Mouse (Mus musculus): ENCODE measurements around the gene Telo2. TPM values are rescaled to one million over a fixed set of nuclear protein-coding genes. Genes with fewer than 3 reads are reported as not detected.

Telo2 gene
- polyA plus RNA-seq, 2 experiments = 8.7 to 11.0 TPM

GRCm38 (mm10) chr17:25082887-25083286 is 32.9 kb downstream of the Telo2 start:
- no peak overlapping the region for H3K9ac ChIP-seq (replicated peaks)
- H3K4me1 ChIP-seq (replicated peaks; ENCODE audit: control insufficient read depth in 2 of 2, insufficient read depth in 2 of 2, low read length in 1 of 2) = peaks cover 24 to 31% of the 10 kb centered on the region in 2 experiments
- no peaks in the 10 kb centered on the region for H3K9me3 ChIP-seq (ENCODE audit: control insufficient read depth, low read length)
- TF ChIP-seq EP300 (IDR thresholded peaks at IDR 0.05; ENCODE audit: low read depth) (no peak), CTCF (IDR thresholded peaks at IDR 0.05; ENCODE audit: low read depth) (no peak)
- H3K4me2 ChIP-seq (ENCODE audit: low read depth) = no peak overlapping the region
- WGBS (ENCODE audit: insufficient replicate concordance) = 54% methylated on average over 3 of the region's 3 CpGs
- DNase-seq (ENCODE audit: low read depth in 3 of 3, low spot score in 3 of 3) (no peak), ATAC-seq (ENCODE audit: insufficient read depth) (no peak)
- no peaks in the 10 kb centered on the region for H3K36me3 ChIP-seq (replicated peaks; ENCODE audit: control insufficient read depth, insufficient read depth, low read depth)
- no peaks in the 10 kb centered on the region for H3K27me3 ChIP-seq (ENCODE audit: control insufficient read depth, insufficient read depth, low read length)
- no peak overlapping the region for H3K27ac ChIP-seq
- no peak overlapping the region for H3K4me3 ChIP-seq (ENCODE audit: insufficient read depth in 1 of 2, low read depth in 2 of 2, low read length in 2 of 2)

DNA sequence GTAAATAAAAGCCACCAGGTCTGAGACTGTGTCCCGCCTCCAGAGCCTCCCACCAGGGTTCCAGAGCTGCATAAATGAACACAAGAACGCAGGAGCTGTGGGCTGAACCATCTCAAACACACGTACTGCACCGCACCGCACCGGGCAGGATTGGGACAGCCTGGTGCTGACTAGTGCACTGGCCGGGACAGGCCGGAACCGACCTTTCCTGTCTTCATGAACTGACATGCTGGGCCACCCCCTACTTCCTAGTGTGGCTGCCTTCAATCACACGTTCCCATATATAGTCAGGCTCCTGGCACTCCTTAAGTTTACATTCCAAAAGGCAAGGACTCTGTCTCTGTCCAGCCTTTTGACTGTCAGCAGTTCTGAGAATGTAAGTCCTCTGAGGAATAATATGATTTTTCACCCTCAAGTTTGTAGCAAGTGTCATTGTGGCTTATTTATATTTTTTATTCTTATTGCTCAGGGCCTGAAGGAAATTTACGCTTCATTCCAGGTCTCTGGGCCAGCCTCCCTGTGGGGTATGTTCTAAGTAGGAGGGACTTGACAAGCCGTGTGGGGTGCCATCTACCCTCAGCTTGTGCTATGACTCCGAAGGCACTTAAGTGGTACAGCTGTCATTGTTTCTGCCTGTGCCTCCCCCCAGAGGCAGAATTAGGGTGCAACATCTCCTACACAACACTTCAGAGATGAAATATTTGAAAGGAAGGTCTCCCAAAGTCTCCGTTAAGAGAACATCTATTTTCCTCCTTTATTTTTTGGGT is 33.5 kb downstream of the Telo2 start:
- peak; percentile 28; the same call in 1 of the 2 replicates for TF ChIP-seq CTCF (IDR thresholded peaks at IDR 0.05; ENCODE audit: low read depth)
- TF ChIP-seq EP300 (IDR thresholded peaks at IDR 0.05; ENCODE audit: low read depth) = no peak
- H3K27me3 ChIP-seq (ENCODE audit: control insufficient read depth, insufficient read depth, low read length) = no peaks in the 10 kb centered on the region
- DNase-seq (ENCODE audit: low read depth in 3 of 3, low spot score in 3 of 3) (no peak), ATAC-seq (ENCODE audit: insufficient read depth) (no peak)
- H3K9ac ChIP-seq (replicated peaks) = no peak overlapping the region
- H3K9me3 ChIP-seq (ENCODE audit: control insufficient read depth, low read length) = no peaks in the 10 kb centered on the region
- peaks cover 17 to 25% of the 10 kb centered on the region in 2 experiments for H3K4me1 ChIP-seq (replicated peaks; ENCODE audit: control insufficient read depth in 2 of 2, insufficient read depth in 2 of 2, low read length in 1 of 2)
- no peak overlapping the region for H3K27ac ChIP-seq
- WGBS (ENCODE audit: insufficient replicate concordance) = 43% methylated on average over 14 of the region's 14 CpGs
- H3K4me2 ChIP-seq (ENCODE audit: low read depth) = no peak overlapping the region
- H3K36me3 ChIP-seq (replicated peaks; ENCODE audit: control insufficient read depth, insufficient read depth, low read depth) = no peaks in the 10 kb centered on the region
- H3K4me3 ChIP-seq (ENCODE audit: insufficient read depth in 1 of 2, low read depth in 2 of 2, low read length in 2 of 2) = no peak overlapping the region

GRCm38 (mm10) chr17:25080960-25081381 is 34.8 kb downstream of the Telo2 start:
- Histone ChIP-seq H3K36me3 (replicated peaks; ENCODE audit: control insufficient read depth, insufficient read depth, low read depth) (no peaks in the 10 kb centered on the region), H3K27ac (no peak overlapping the region), H3K9ac (replicated peaks) (no peak overlapping the region), H3K4me2 (ENCODE audit: low read depth) (no peak overlapping the region), H3K4me1 (replicated peaks; ENCODE audit: control insufficient read depth in 2 of 2, insufficient read depth in 2 of 2, low read length in 1 of 2) (peaks cover 4 to 12% of the 10 kb centered on the region in 2 experiments), H3K4me3 (ENCODE audit: insufficient read depth in 1 of 2, low read depth in 2 of 2, low read length in 2 of 2) (peak overlapping the region; percentile 12 to 19; a peak in 3 of 4 replicates), H3K9me3 (ENCODE audit: control insufficient read depth, low read length) (no peaks in the 10 kb centered on the region), H3K27me3 (ENCODE audit: control insufficient read depth, insufficient read depth, low read length) (no peaks in the 10 kb centered on the region)
- DNase-seq (ENCODE audit: low read depth in 3 of 3, low spot score in 3 of 3) (no peak), ATAC-seq (ENCODE audit: insufficient read depth) (no peak)
- 46% methylated on average over 11 of the region's 11 CpGs for WGBS (ENCODE audit: insufficient replicate concordance)
- TF ChIP-seq CTCF (IDR thresholded peaks at IDR 0.05; ENCODE audit: low read depth) = no peak
- no peak for TF ChIP-seq EP300 (IDR thresholded peaks at IDR 0.05; ENCODE audit: low read depth)

GRCm38 (mm10) chr17:25080210-25080609 is 35.6 kb downstream of the Telo2 start:
- TF ChIP-seq EP300 (IDR thresholded peaks at IDR 0.05; ENCODE audit: low read depth) (no peak), CTCF (IDR thresholded peaks at IDR 0.05; ENCODE audit: low read depth) (no peak)
- WGBS (ENCODE audit: insufficient replicate concordance) = 82% methylated on average over 13 of the region's 13 CpGs
- Histone ChIP-seq H3K36me3 (replicated peaks; ENCODE audit: control insufficient read depth, insufficient read depth, low read depth) (no peaks in the 10 kb centered on the region), H3K4me1 (replicated peaks; ENCODE audit: control insufficient read depth in 2 of 2, insufficient read depth in 2 of 2, low read length in 1 of 2) (peaks cover 0 to 4% of the 10 kb centered on the region in 2 experiments; a peak in 2 of 4 replicates), H3K9me3 (ENCODE audit: control insufficient read depth, low read length) (no peaks in the 10 kb centered on the region), H3K4me3 (ENCODE audit: insufficient read depth in 1 of 2, low read depth in 2 of 2, low read length in 2 of 2) (peak overlapping the region; percentile 4 to 19), H3K27ac (no peak overlapping the region), H3K9ac (replicated peaks) (no peak overlapping the region), H3K27me3 (ENCODE audit: control insufficient read depth, insufficient read depth, low read length) (no peaks in the 10 kb centered on the region), H3K4me2 (ENCODE audit: low read depth) (no peak overlapping the region)
- ATAC-seq (ENCODE audit: insufficient read depth) (no peak), DNase-seq (ENCODE audit: low read depth in 3 of 3, low spot score in 3 of 3) (no peak)

DNA sequence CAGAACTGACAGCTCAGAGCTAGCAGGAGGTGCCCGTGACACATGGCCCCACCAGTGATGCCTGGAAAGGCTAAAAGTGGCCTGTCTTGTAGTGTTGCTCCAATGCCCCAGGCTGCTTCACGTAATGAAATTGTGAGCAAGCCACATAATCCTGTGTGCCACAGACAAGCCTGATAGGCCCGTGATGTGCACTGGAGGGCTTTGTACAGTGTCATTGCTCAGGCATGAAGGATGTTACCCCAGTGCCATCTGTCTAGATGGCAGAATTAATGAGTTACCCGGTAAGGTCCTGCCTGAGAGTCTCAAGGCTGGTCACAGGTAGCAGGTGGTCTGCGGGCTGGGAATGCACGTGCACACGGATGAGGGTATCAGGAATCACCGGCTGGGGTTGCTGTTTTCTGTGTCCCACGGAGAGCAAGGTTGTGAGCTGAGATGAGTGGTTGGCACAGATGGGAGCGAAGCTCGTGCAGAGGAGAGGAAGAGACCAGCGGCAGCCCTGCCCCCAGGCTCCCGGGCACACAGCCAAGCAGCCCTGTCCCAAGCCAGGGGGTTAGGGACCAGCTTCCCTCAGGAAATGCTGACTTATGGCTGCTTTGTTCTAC is 37.9 kb downstream of the Telo2 start:
- Histone ChIP-seq H3K36me3 (replicated peaks; ENCODE audit: control insufficient read depth, insufficient read depth, low read depth) (no peaks in the 10 kb centered on the region), H3K4me3 (ENCODE audit: insufficient read depth in 1 of 2, low read depth in 2 of 2, low read length in 2 of 2) (no peak overlapping the region), H3K9me3 (ENCODE audit: control insufficient read depth, low read length) (no peaks in the 10 kb centered on the region), H3K27me3 (ENCODE audit: control insufficient read depth, insufficient read depth, low read length) (no peaks in the 10 kb centered on the region), H3K4me2 (ENCODE audit: low read depth) (0 out of 2 replicates have a peak overlapping the region, but pooled peaks have one; percentile 8), H3K4me1 (replicated peaks; ENCODE audit: control insufficient read depth in 2 of 2, insufficient read depth in 2 of 2, low read length in 1 of 2) (peaks cover 0 to 2% of the 10 kb centered on the region in 2 experiments; a peak in 1 of 4 replicates), H3K9ac (replicated peaks) (no peak overlapping the region), H3K27ac (no peak overlapping the region)
- TF ChIP-seq EP300 (IDR thresholded peaks at IDR 0.05; ENCODE audit: low read depth) (no peak), CTCF (IDR thresholded peaks at IDR 0.05; ENCODE audit: low read depth) (no peak)
- ATAC-seq (ENCODE audit: insufficient read depth) (no peak), DNase-seq (ENCODE audit: low read depth in 3 of 3, low spot score in 3 of 3) (no peak)
- 69% methylated on average over 13 of the region's 13 CpGs for WGBS (ENCODE audit: insufficient replicate concordance)

Data from liver, embryonic 14.5 days (tissue).